Mouse (Mus musculus) forebrain, embryonic 11.5 days (tissue): ENCODE measurements around the gene Cst12. TPM values are rescaled to one million over a fixed set of nuclear protein-coding genes. Genes with fewer than 3 reads are reported as not detected.
"Not testable (repeated sequence)": the region's sequence is repeated elsewhere in the genome, so short reads cannot be mapped to it uniquely, and the experiment has no call there.

ENCODE experiments used
- ATAC-seq: fragments of 200-750 bp; cut with Nextera tagmentation; replicated peaks from 2 replicates; pipeline ENCODE4 v1.8.0; 2017; ENCODE audit warnings: moderate TSS enrichment; ENCODE audit not compliant: low FRiP score
- DNase-seq: peaks from one replicate; pipeline ENCODE4 v3.0.0-alpha.2; 2017; ENCODE audit warnings: low spot score
- H3K27ac ChIP-seq: fragments of 300-500 bp; sonication (generic); 2 replicates; pipeline ENCODE4 v1.5.1; 2014; ENCODE audit warnings: low read depth, low read length
- H3K27me3 ChIP-seq: fragments of 300-500 bp; sonication (generic); 2 replicates; pipeline ENCODE4 v1.6.1; 2014; ENCODE audit warnings: mild to moderate bottlenecking, low read length, mixed read lengths; ENCODE audit not compliant: control insufficient read depth, insufficient read depth
- H3K36me3 ChIP-seq: fragments of 300-500 bp; sonication (generic); 2 replicates; pipeline ENCODE4 v1.6.1; 2014; ENCODE audit warnings: mild to moderate bottlenecking, low read length, moderate library complexity, mixed read lengths; ENCODE audit not compliant: control insufficient read depth, insufficient read depth
- H3K4me1 ChIP-seq: fragments of 300-500 bp; sonication (generic); replicated peaks from 2 replicates; pipeline ENCODE4 v1.6.1; 2014; ENCODE audit warnings: low read length, mixed read lengths; ENCODE audit not compliant: control insufficient read depth, insufficient read depth
- H3K4me2 ChIP-seq: fragments of 300-500 bp; sonication (generic); 2 replicates; pipeline ENCODE4 v1.6.1; 2014; ENCODE audit warnings: low read depth, mild to moderate bottlenecking, low read length, moderate library complexity, mixed read lengths; ENCODE audit not compliant: severe bottlenecking
- H3K4me3 ChIP-seq: fragments of 300-500 bp; sonication (generic); 2 replicates; pipeline ENCODE4 v1.5.1; 2014; ENCODE audit warnings: low read depth, low read length
- H3K9ac ChIP-seq: fragments of 300-500 bp; sonication (generic); 2 replicates; pipeline ENCODE4 v1.6.1; 2014; ENCODE audit warnings: low read length
- H3K9me3 ChIP-seq: fragments of 300-500 bp; sonication (generic); 2 replicates; pipeline ENCODE4 v1.6.1; 2016; ENCODE audit warnings: low read length, mixed read lengths; ENCODE audit not compliant: control insufficient read depth
- WGBS: fragments of 180-500 bp; shearing (Covaris S2); extraction: QIAGEN DNeasy Blood & Tissue Kit; methylation state at CpG from one replicate; pipeline ENCODE4 v1.1.7; 2014; 5-methylcytosine and 5-hydroxymethylcytosine counted together
- polyA plus RNA-seq: library from polyadenylated mRNA; unstranded; fragments of >200 nt; fragmentation: Nextera tagmentation; extraction: Ambion mirVana; gene quantifications from 2 replicates; pipeline ENCODE4 v1.2.1, GENCODE M21; 2014

Cst12 gene
- polyA plus RNA-seq = not detected in 2 replicates

- DNase-seq (no peak), ATAC-seq (no peak)
- Histone ChIP-seq H3K4me1 (no peaks in the 10 kb centered on the region), H3K9me3 (no peaks in the 10 kb centered on the region), H3K27me3 (no peaks in the 10 kb centered on the region), H3K27ac (no peak within 1 kb of the TSS), H3K9ac (no peak within 1 kb of the TSS), H3K4me2 (no peak within 1 kb of the TSS), H3K4me3 (no peak within 1 kb of the TSS), H3K36me3 (no peaks in the 10 kb centered on the region)
- WGBS = 92% methylated on average over 6 of the region's 6 CpGs
Measured at GRCm38 (mm10) chr2:148789142-148789541, at the start of gene Cst12. Cst12 (plus strand) TSS chr2:148789361.

- no peaks in the 10 kb centered on the region for H3K9me3 ChIP-seq
- no peak for DNase-seq
- no peak overlapping the region for H3K4me2 ChIP-seq
- H3K9ac ChIP-seq = no peak overlapping the region
- no peak for ATAC-seq
- H3K36me3 ChIP-seq = no peaks in the 10 kb centered on the region
- H3K27ac ChIP-seq = no peak overlapping the region
- no peaks in the 10 kb centered on the region for H3K27me3 ChIP-seq
- WGBS = 81% methylated on average over 3 of the region's 3 CpGs
- H3K4me3 ChIP-seq = no peak overlapping the region
- H3K4me1 ChIP-seq = no peaks in the 10 kb centered on the region
Measured at GRCm38 (mm10) chr2:148743001-148743400, 46.2 kb upstream of the Cst12 start.

- H3K27ac ChIP-seq = no peak overlapping the region
- ATAC-seq = no peak
- no peaks in the 10 kb centered on the region for H3K27me3 ChIP-seq
- no peaks in the 10 kb centered on the region for H3K4me1 ChIP-seq
- no peaks in the 10 kb centered on the region for H3K36me3 ChIP-seq
- WGBS = 88% methylated on average over 3 of the region's 3 CpGs
- H3K9me3 ChIP-seq = no peaks in the 10 kb centered on the region
- no peak overlapping the region for H3K9ac ChIP-seq
- DNase-seq = no peak
- H3K4me3 ChIP-seq = no peak overlapping the region
- H3K4me2 ChIP-seq = no peak overlapping the region
Measured at GRCm38 (mm10) chr2:148743846-148744407, 45.2 kb upstream of the Cst12 start.

- H3K4me3 ChIP-seq = no peak within 1 kb of the TSS
- H3K9ac ChIP-seq = no peak within 1 kb of the TSS
- no peaks in the 10 kb centered on the region for H3K27me3 ChIP-seq
- no peak within 1 kb of the TSS for H3K4me2 ChIP-seq
- H3K36me3 ChIP-seq = no peaks in the 10 kb centered on the region
- 75% methylated on average over 1 of the region's 1 CpGs for WGBS
- H3K4me1 ChIP-seq = no peaks in the 10 kb centered on the region
- H3K27ac ChIP-seq = no peak within 1 kb of the TSS
- ATAC-seq (no peak), DNase-seq (no peak)
- H3K9me3 ChIP-seq = no peaks in the 10 kb centered on the region
Measured at GRCm38 (mm10) chr2:148750058-148750457, 39.1 kb upstream of the Cst12 start, which contains the start of gene Cstl1. Cstl1 (plus strand) TSS chr2:148750358.

GRCm38 (mm10) chr2:148751893-148752813 is 37.0 kb upstream of the Cst12 start:
- H3K4me2 ChIP-seq = peak overlapping the region; percentile 53
- H3K4me1 ChIP-seq = no peaks in the 10 kb centered on the region
- peak; percentile 84 for ATAC-seq
- no peak overlapping the region; the same call in 1 of the 2 replicates for H3K9ac ChIP-seq
- no peaks in the 10 kb centered on the region for H3K36me3 ChIP-seq
- WGBS = 18% methylated on average over 15 of the region's 15 CpGs
- peak overlapping the region; percentile 21; the same call in 1 of the 2 replicates for H3K4me3 ChIP-seq
- DNase-seq = peak; percentile 77
- H3K27ac ChIP-seq = no peak overlapping the region
- no peaks in the 10 kb centered on the region for H3K27me3 ChIP-seq
- no peaks in the 10 kb centered on the region for H3K9me3 ChIP-seq

- no peak for ATAC-seq
- no peaks in the 10 kb centered on the region for H3K36me3 ChIP-seq
- no peak overlapping the region for H3K4me2 ChIP-seq
- H3K4me3 ChIP-seq = no peak overlapping the region
- H3K27ac ChIP-seq = no peak overlapping the region
- no peaks in the 10 kb centered on the region for H3K27me3 ChIP-seq
- WGBS = 85% methylated on average over 1 of the region's 1 CpGs
- no peak overlapping the region for H3K9ac ChIP-seq
- no peaks in the 10 kb centered on the region for H3K9me3 ChIP-seq
- DNase-seq = no peak
- H3K4me1 ChIP-seq = no peaks in the 10 kb centered on the region
Measured at GRCm38 (mm10) chr2:148754310-148754846, 34.8 kb upstream of the Cst12 start.

- H3K9me3 ChIP-seq = no peaks in the 10 kb centered on the region
- no peaks in the 10 kb centered on the region for H3K27me3 ChIP-seq
- no peak overlapping the region for H3K27ac ChIP-seq
- WGBS = 92% methylated on average over 1 of the region's 1 CpGs
- no peaks in the 10 kb centered on the region for H3K4me1 ChIP-seq
- H3K4me2 ChIP-seq = no peak overlapping the region
- no peak overlapping the region for H3K9ac ChIP-seq
- no peak for DNase-seq
- H3K36me3 ChIP-seq = no peaks in the 10 kb centered on the region
- ATAC-seq = no peak
- H3K4me3 ChIP-seq = no peak overlapping the region
Measured at GRCm38 (mm10) chr2:148763648-148764388, 25.3 kb upstream of the Cst12 start.

GRCm38 (mm10) chr2:148771397-148771796 is 17.8 kb upstream of the Cst12 start, which contains the start of gene Cst11:
Cst11 (minus strand) TSS chr2:148771497.
- not testable (repeated sequence) for H3K9me3 ChIP-seq, ATAC-seq, DNase-seq, H3K4me2 ChIP-seq, H3K4me1 ChIP-seq, H3K36me3 ChIP-seq, H3K27ac ChIP-seq, H3K4me3 ChIP-seq, H3K27me3 ChIP-seq, H3K9ac ChIP-seq
- 88% methylated on average over 4 of the region's 4 CpGs for WGBS
